8 mouse cellular contexts compared by ENCODE assay signal in genomic region chr11:30166551-30166922, GRCm38 (mm10).
A peak's percentile ranks its signal among the peaks of the same experiment; 100 is the strongest.
DNase-seq lines count a peak whose midpoint lies in the region; ATAC-seq and TF ChIP-seq lines count a peak whose summit lies in the region.
"Had no signal": no experiment of that assay in that cellular context is flagged by ENCODE, and none has a peak within 500 bp of the region (broad histone marks: within the 10 kb centered on the region; RNA-seq: fewer than 3 reads in every experiment).

No protein-coding gene starts in this region.

- H3K9ac ChIP-seq in hindbrain, embryonic 13.5 days = no peak overlapping the region
- H3K9ac ChIP-seq in hindbrain, embryonic 11.5 days (ENCODE audit: low read depth, low read length) = no peak overlapping the region

- no peaks in the 10 kb centered on the region for H3K36me3 ChIP-seq in hindbrain, embryonic 13.5 days
- no peaks in the 10 kb centered on the region for H3K36me3 ChIP-seq in hindbrain, embryonic 11.5 days (ENCODE audit: control insufficient read depth, insufficient read depth, low read length)
- no peaks in the 10 kb centered on the region for H3K36me3 ChIP-seq in spleen, adult 2 months (ENCODE audit: control insufficient read depth, insufficient read depth, low read length)

- 83% methylated on average over 4 of the region's 4 CpGs for WGBS in hindbrain, embryonic 13.5 days
- WGBS in hindbrain, embryonic 11.5 days = 87% methylated on average over 4 of the region's 4 CpGs
- 10% methylated on average over 4 of the region's 4 CpGs for WGBS in spleen, adult 2 months

- peaks cover 14% of the 10 kb centered on the region for H3K4me1 ChIP-seq in hindbrain, embryonic 13.5 days (replicated peaks)
- H3K4me1 ChIP-seq in hindbrain, embryonic 11.5 days (replicated peaks; ENCODE audit: control insufficient read depth, insufficient read depth, low read length) = no peaks in the 10 kb centered on the region
- H3K4me1 ChIP-seq in spleen, adult 2 months (ENCODE audit: control insufficient read depth, insufficient read depth, insufficient read length) = peaks cover 17% of the 10 kb centered on the region

- H3K9me3 ChIP-seq in hindbrain, embryonic 13.5 days = no peaks in the 10 kb centered on the region
- no peaks in the 10 kb centered on the region for H3K9me3 ChIP-seq in hindbrain, embryonic 11.5 days (ENCODE audit: control insufficient read depth, low read length)

- 0 out of 2 replicates have a peak overlapping the region, but pooled peaks have one; percentile 10 for H3K27ac ChIP-seq in hindbrain, embryonic 13.5 days
- H3K27ac ChIP-seq in hindbrain, embryonic 11.5 days (ENCODE audit: low read depth, low read length) = no peak overlapping the region
- peak overlapping the region; percentile 61; the same call in 1 of the 2 replicates for H3K27ac ChIP-seq in spleen, adult 2 months (ENCODE audit: insufficient read depth, low read length)

- no peak for ATAC-seq in hindbrain, embryonic 13.5 days (ENCODE audit: low FRiP score)
- ATAC-seq in hindbrain, embryonic 11.5 days (ENCODE audit: low FRiP score) = no peak
- peak; percentile 34 to 47; a peak in 3 of 4 replicates for ATAC-seq in hematopoietic stem cell, adult 5-6 weeks (replicated peaks in 1 of 2; ENCODE audit: insufficient read depth in 1 of 2, low FRiP score in 2 of 2, low TSS enrichment in 1 of 2, low read depth in 1 of 2, poor library complexity in 2 of 2, severe bottlenecking in 2 of 2)
- ATAC-seq in megakaryocyte-erythroid progenitor cell, adult 5-6 weeks (replicated peaks; ENCODE audit: low FRiP score, low TSS enrichment, poor library complexity, severe bottlenecking) = peak; percentile 52
- ATAC-seq: hindbrain, embryonic 16.5 days had no signal

- H3K4me3 ChIP-seq in hindbrain, embryonic 13.5 days = no peak overlapping the region
- no peak overlapping the region for H3K4me3 ChIP-seq in hindbrain, embryonic 11.5 days (ENCODE audit: low read depth, low read length)
- no peak overlapping the region for H3K4me3 ChIP-seq in spleen, adult 2 months (ENCODE audit: extremely low read depth, insufficient read depth, insufficient read length)

- no peak overlapping the region for H3K4me2 ChIP-seq in hindbrain, embryonic 13.5 days
- H3K4me2 ChIP-seq in hindbrain, embryonic 11.5 days (replicated peaks; ENCODE audit: low read depth, low read length) = no peak overlapping the region

- H3K27me3 ChIP-seq in hindbrain, embryonic 13.5 days = no peaks in the 10 kb centered on the region
- no peaks in the 10 kb centered on the region for H3K27me3 ChIP-seq in hindbrain, embryonic 11.5 days (ENCODE audit: control insufficient read depth, insufficient read depth, low read length)
- H3K27me3 ChIP-seq in spleen, adult 2 months (ENCODE audit: control insufficient read depth, insufficient read depth, low read length) = no peaks in the 10 kb centered on the region

- no peak for TF ChIP-seq POLR2A in spleen, adult 2 months (IDR thresholded peaks at IDR 0.05; ENCODE audit: low read depth, low read length)

- DNase-seq in hindbrain, embryonic 11.5 days (ENCODE audit: low spot score) = no peak
- no peak for DNase-seq in spleen, adult 2 months (ENCODE audit: low read depth in 1 of 2, low spot score in 2 of 2)
- no peak for DNase-seq in spleen, postnatal 10 days (ENCODE audit: low spot score in 2 of 2)
- no peak for DNase-seq in layer of hippocampus, adult 8-10 months (ENCODE audit: low spot score in 2 of 2)

- no peak for TF ChIP-seq CTCF in spleen, adult 2 months (IDR thresholded peaks at IDR 0.05; ENCODE audit: extremely low read depth, insufficient read depth, insufficient read length, insufficient replicate concordance)

Comparison
In these comparisons a context has a peak if more than half of its experiments do, and no peak if none do; other contexts are left out.
1. ATAC-seq: peak in hematopoietic stem cell, adult 5-6 weeks (2 of 2) and megakaryocyte-erythroid progenitor cell, adult 5-6 weeks (single experiment); none in hindbrain, embryonic 13.5 days (single experiment) and hindbrain, embryonic 11.5 days (single experiment).